Mouse (Mus musculus) E14TG2a.4 (cell line): ENCODE data around the gene Lgmn.

Source experiments
- CTCF ChIP-seq: conservative IDR thresholded peaks from 2 replicates; pipeline ENCODE4 v1.5.1; 2014; ENCODE audit warnings: low read length
- POU5F1 ChIP-seq: IDR thresholded peaks from 2 replicates; pipeline ENCODE4 v1.6.1; 2014; ENCODE audit warnings: low read length, borderline replicate concordance

- no peak for TF ChIP-seq POU5F1
- TF ChIP-seq CTCF = no peak
These were observed 45.1 kb downstream of the Lgmn start for GRCm38 (mm10) chr12:102394496-102394895.
